Mouse (Mus musculus): ENCODE measurements around the gene Cacng8.

Gene Cacng8

GRCm38 (mm10) chr7:3390413-3391080 lies at the start of gene Cacng8:
Cacng8 (plus strand) TSS chr7:3390683.
- DNase-seq (ENCODE audit: extremely low read depth, low read depth), result no peak

- no peak for DNase-seq (ENCODE audit: extremely low read depth, low read depth)
Observed at GRCm38 (mm10) chr7:3343861-3344260, 46.6 kb upstream of the Cacng8 start.

- DNase-seq (ENCODE audit: extremely low read depth, low read depth), result no peak
Observed at GRCm38 (mm10) chr7:3345301-3345700, 45.2 kb upstream of the Cacng8 start.

- no peak for DNase-seq (ENCODE audit: extremely low read depth, low read depth)
Observed at GRCm38 (mm10) chr7:3347366-3348287, 42.9 kb upstream of the Cacng8 start.

GRCm38 (mm10) chr7:3348326-3348725 lies 42.2 kb upstream of the Cacng8 start:
- no peak for DNase-seq (ENCODE audit: extremely low read depth, low read depth)

- no peak for DNase-seq (ENCODE audit: extremely low read depth, low read depth)
Observed at GRCm38 (mm10) chr7:3349775-3350174, 40.7 kb upstream of the Cacng8 start.

- no peak for DNase-seq (ENCODE audit: extremely low read depth, low read depth)
Observed at GRCm38 (mm10) chr7:3351536-3351935, 38.9 kb upstream of the Cacng8 start.

GRCm38 (mm10) chr7:3354850-3355249 lies 35.6 kb upstream of the Cacng8 start:
- DNase-seq (ENCODE audit: extremely low read depth, low read depth), result no peak

GRCm38 (mm10) chr7:3360678-3361077 lies 29.8 kb upstream of the Cacng8 start:
- no peak for DNase-seq (ENCODE audit: extremely low read depth, low read depth)

GRCm38 (mm10) chr7:3365547-3366279 lies 24.8 kb upstream of the Cacng8 start:
- DNase-seq (ENCODE audit: extremely low read depth, low read depth), result peak; percentile 52

GRCm38 (mm10) chr7:3366705-3367516 lies 23.6 kb upstream of the Cacng8 start:
- DNase-seq (ENCODE audit: extremely low read depth, low read depth), result no peak

GRCm38 (mm10) chr7:3367569-3367968 lies 22.9 kb upstream of the Cacng8 start:
- DNase-seq (ENCODE audit: extremely low read depth, low read depth), result no peak

- no peak for DNase-seq (ENCODE audit: extremely low read depth, low read depth)
Observed at GRCm38 (mm10) chr7:3368311-3368710, 22.2 kb upstream of the Cacng8 start.

- DNase-seq (ENCODE audit: extremely low read depth, low read depth), result no peak
Observed at GRCm38 (mm10) chr7:3369189-3369588, 21.3 kb upstream of the Cacng8 start.

GRCm38 (mm10) chr7:3370407-3370806 lies 20.1 kb upstream of the Cacng8 start:
- no peak for DNase-seq (ENCODE audit: extremely low read depth, low read depth)

GRCm38 (mm10) chr7:3372376-3372775 lies 18.1 kb upstream of the Cacng8 start:
- DNase-seq (ENCODE audit: extremely low read depth, low read depth), result no peak

GRCm38 (mm10) chr7:3373754-3374153 lies 16.7 kb upstream of the Cacng8 start:
- DNase-seq (ENCODE audit: extremely low read depth, low read depth), result no peak

- peak; percentile 37 for DNase-seq (ENCODE audit: extremely low read depth, low read depth)
Observed at GRCm38 (mm10) chr7:3376831-3377230, 13.7 kb upstream of the Cacng8 start.

GRCm38 (mm10) chr7:3382123-3382522 lies 8.4 kb upstream of the Cacng8 start:
- DNase-seq (ENCODE audit: extremely low read depth, low read depth), result no peak

- no peak for DNase-seq (ENCODE audit: extremely low read depth, low read depth)
Observed at GRCm38 (mm10) chr7:3384807-3385319, 5.6 kb upstream of the Cacng8 start.
